Mouse (Mus musculus): ENCODE measurements around the gene Npepl1. TPM values are rescaled to one million over a fixed set of nuclear protein-coding genes. Genes with fewer than 3 reads are reported as not detected.

Npepl1 gene
- 10 to 100 TPM; 60.5 to 63.0 TPM for total RNA-seq (2021)

- DNase-seq, result peak; percentile 80 to 82
- intact Hi-C loops (cut with DNase I), result loop anchor here (2.0 to 5.0 kb wide), 2 partner anchors 33 to 523 kb away; partner anchors contain the start of gene Stx16
These were observed at the start of gene Npepl1 for GRCm38 (mm10) chr2:174109991-174110782. TSS of gene Npepl1 (plus strand) at chr2:174110349.

DNA sequence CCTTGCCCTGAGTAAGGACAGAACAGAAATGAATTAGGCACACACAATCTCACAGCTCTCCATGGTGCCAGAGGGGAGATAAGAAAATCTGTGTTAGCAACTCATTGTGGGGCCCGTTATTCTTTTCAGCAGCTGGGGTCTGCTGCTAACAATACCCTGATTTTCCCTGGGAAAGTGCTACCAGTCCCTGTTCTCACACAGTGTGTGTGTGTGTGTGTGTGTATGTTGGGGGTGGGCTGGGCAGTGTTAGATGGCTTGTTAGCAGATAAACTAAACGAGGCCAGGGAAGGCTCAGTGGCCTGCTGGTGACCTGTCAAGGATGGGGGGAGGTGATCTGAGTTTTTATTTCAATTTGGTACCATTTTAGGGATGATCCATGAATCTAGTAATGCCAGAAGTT is 48.9 kb upstream of the Npepl1 start:
- no peak for DNase-seq
- intact Hi-C loops (cut with DNase I), result no loop called here

DNA sequence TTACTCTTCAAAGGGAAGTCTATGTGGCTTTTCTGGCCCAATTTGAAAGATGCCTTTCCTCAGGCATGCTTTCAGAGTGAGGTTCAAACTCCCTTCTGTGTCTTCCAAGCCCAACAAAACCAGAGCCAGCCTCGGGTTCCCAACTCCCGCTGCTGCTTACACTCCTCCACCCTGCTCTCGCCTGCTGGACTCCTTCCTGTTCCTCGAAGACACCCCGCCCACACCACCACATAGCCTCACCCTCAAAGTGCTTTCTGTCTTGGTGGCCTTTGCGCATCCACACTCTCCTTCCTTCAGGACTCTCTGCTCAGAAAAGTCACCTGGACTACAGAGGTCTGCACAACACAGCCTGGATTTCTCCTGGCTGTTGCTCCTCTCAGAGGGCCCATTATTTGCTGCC is 47.1 kb upstream of the Npepl1 start:
- intact Hi-C loops (cut with DNase I), result no loop called here
- peak; percentile 45 to 54 for DNase-seq

DNA sequence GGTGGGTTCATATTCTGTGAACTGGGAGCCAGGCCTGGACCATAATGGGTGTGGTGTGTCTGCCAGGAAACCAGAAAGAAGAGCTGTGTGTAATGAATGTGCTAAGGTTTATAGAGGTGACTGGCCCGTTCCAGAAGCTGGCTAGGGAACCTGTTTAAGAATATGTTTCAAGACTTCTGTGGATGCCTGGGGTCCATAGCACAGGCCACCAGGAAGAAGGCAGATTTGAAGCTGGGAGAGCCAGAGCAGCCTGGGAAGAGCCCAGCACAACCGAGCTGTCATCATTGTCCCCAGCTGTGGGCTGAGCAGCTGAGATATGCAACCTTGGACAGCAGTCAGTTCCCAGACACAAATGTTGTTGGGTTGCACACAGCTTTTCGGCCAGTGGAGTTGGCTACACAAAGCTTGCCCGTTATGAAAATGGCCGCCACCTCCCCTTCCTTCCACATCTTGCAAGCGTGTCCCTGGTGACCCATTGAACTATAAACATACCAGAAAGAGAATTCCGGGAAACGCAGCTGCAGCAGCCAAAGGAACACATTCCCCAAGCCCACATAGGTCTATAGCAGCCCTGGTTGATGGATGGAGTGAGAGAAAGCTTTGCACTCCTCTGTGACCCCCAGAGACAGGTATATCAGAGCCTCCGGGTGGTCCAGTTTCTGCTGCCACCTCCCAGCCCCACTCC is 46.5 kb upstream of the Npepl1 start:
- peak; percentile 39 to 40 for DNase-seq
- intact Hi-C loops (cut with DNase I), result no loop called here

DNA sequence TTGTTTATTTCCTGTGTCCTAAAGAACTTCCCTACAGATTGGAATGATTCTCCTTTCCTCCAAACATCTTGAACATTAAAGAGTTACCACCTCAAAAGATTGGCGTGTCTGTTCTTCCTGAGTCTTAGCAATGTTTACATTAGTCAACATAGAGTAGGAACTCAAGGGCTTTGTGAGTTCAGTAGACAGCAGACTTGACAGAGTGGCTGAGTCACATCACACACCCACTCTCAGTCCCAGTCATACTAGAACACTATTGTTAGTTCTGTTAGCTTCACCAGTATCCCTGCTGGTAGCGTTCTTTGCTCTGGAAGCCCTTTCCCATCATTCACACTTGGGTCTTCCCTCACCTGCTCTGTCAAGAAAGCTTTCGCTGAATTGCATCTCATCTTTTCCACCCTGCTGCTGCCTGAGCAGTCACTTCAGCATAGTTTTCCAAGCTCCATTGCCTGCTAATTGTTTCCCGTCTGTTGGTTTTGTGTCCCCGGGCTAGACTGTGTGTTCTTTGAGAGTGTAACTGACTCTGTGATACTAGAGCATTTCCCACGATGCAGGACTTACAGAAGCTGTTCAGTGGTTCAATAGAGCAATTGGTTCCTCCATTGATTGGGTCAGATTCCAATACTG is 42.2 kb upstream of the Npepl1 start:
- intact Hi-C loops (cut with DNase I), result no loop called here
- DNase-seq, result no peak

DNA sequence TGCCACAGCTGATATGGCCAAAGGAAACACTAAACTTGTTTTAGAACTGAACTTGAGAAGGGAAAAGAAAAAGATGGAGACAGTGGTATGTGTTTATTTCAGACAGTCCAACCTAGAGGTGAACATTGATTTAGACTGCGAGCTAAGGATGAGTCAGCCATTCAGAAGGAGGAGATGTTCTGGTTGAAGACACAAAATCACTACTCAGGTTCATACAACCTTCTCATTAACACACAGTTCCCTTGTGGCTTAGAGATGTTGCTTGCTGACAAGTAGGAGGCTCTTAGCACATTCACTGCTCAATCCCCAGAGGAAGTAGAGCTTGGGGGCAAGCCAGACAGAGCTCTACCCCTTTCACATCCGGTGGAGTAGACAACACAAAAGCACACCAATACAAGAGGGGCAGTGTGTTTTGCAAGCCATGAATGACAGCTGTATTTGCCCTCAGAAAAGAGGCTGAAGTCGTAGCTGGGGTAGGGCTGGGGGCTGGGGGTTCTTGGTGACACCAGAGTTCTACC is 40.6 kb upstream of the Npepl1 start:
- DNase-seq, result peak in 1 of 2 experiments; percentile 18
- intact Hi-C loops (cut with DNase I), result loop anchor here (10.0 kb wide), 1 partner anchor 395 kb away; the partner anchor contains the start of gene Atp5e

GRCm38 (mm10) chr2:174071406-174071805 is 38.7 kb upstream of the Npepl1 start:
- DNase-seq, result peak; percentile 11 to 12
- intact Hi-C loops (cut with DNase I), result loop anchor here (10.0 kb wide), 1 partner anchor 393 kb away; the partner anchor contains the start of gene Atp5e

GRCm38 (mm10) chr2:174073156-174073790 is 36.9 kb upstream of the Npepl1 start:
- DNase-seq, result peak in 1 of 2 experiments; percentile 11
- intact Hi-C loops (cut with DNase I), result loop anchor here (10.0 kb wide), 1 partner anchor 392 kb away; the partner anchor contains the start of gene Atp5e

GRCm38 (mm10) chr2:174074621-174075020 is 35.5 kb upstream of the Npepl1 start:
- intact Hi-C loops (cut with DNase I), result loop anchor here (5.0 to 10.0 kb wide), 4 partner anchors 223 to 487 kb away; partner anchors contain the start of gene Atp5e
- DNase-seq, result no peak

DNA sequence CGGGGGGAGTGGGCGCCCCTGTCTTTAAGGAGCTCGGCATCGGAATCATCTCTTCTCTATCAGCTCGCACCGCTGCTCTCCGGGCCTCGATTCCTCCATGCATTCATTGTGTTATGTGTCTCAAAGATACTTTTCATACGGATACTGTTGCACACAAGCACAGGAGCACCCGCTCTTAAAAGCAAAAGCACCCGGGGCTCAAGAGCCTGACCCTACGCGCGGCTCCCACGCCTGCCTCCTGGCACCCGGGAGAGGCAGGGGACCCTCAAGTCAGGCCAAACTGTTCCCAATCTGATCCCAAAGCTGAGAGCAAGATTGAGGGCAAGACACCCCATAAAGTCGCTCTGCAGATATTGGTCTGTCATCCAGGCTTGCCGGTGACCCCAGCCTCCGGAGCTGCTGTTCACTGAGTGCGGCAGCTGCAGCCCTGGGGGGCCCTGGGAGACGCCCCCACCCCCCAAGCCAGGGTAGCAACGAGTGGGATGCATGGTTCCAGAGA is 35.0 kb upstream of the Npepl1 start:
- DNase-seq, result peak; percentile 14 to 32
- intact Hi-C loops (cut with DNase I), result loop anchor here (5.0 to 10.0 kb wide), 4 partner anchors 222 to 488 kb away; partner anchors contain the start of gene Atp5e

- DNase-seq, result peak; percentile 97
- intact Hi-C loops (cut with DNase I), result loop anchor here (2.0 to 10.0 kb wide), 5 partner anchors 35 to 489 kb away; partner anchors contain the start of genes Atp5e and Npepl1
These were observed 34.3 kb upstream of the Npepl1 start, which contains the start of gene Stx16 for GRCm38 (mm10) chr2:174075673-174076432. TSS of gene Stx16 (plus strand) at chr2:174076308.

DNA sequence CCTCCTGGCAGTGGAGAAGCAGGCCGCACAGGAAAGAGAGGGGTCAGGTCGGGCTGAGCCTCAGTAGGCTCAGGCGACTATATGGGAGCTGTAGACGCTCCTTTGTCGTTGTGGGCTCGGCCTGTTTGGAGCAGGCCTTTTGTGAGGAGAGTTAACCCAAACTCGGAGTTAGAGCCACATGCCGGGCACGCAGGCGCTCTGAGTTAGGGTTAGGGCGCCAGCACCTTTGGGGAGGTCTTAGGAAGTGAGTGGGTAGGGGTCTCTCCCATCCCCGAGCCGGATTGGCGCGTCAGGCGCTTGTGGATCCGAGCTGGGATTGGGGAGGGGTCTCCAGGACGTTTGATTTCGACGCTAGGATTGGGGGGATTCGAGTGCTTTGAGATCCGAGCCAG is 33.7 kb upstream of the Npepl1 start:
- intact Hi-C loops (cut with DNase I), result loop anchor here (2.0 to 10.0 kb wide), 5 partner anchors 34 to 489 kb away; partner anchors contain the start of genes Atp5e and Npepl1
- DNase-seq, result no peak

DNA sequence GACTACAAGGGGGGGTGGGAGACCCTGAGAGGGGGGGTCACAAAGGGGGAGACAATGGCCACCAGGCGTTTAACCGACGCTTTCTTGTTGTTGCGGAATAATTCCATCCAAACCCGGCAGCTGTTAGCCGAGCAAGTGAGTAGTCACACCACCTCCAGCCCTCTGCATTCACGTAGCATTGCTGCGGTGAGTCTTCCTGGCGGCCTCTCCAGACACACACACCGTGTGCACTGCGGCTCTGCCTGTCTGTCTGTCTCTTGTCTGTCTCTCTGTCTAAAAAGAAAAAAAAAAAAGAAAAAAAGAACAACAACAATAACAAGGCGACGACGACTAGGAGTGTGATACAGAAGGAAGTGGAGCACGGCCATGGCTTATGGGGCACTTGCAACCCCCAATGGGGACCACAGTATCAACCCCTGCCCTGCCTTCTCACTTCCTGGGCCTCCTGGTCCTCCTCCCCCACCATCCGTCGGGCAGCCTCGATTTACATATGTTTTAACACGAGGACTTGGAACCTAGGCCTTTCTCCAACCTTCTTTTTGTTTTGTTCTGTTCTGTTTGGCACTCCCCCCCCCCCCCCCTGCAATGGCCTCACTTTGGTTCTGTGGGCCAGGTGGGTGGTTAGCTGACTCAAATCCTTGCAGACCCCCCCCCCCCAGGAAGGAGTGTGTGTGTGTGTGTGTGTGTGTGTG is 33.0 kb upstream of the Npepl1 start:
- peak; percentile 17 for DNase-seq
- intact Hi-C loops (cut with DNase I), result loop anchor here (2.0 to 10.0 kb wide), 5 partner anchors 34 to 490 kb away; partner anchors contain the start of genes Atp5e and Npepl1

DNA sequence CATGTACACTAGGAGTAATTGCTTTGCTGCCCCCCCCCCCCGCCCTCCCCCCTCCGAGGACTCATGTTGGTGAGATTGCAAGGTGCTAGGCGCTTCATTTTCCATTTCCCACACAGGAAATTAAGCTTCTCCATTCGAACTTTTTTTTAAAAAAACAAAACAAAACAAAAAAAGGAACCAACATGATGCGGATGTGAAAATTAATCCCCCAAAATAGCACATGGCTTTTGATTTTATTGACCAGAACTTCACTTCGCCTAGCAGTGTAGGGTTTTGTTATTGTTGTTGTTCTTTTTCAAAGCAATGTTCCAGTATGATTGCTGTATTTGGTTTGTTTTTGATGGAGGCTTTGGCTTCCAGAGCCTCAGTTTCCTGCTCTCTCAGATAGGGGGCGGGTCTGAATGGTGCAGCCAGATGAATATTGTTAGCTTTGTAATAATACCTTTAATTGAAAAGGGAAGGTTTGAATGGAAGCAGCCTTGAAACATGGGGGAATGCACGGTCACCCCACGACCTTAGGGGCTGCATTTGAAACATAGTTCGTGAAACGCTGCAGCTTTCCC is 32.3 kb upstream of the Npepl1 start:
- intact Hi-C loops (cut with DNase I), result loop anchor here (2.0 to 10.0 kb wide), 5 partner anchors 33 to 491 kb away; partner anchors contain the start of genes Atp5e and Npepl1
- DNase-seq, result no peak

DNA sequence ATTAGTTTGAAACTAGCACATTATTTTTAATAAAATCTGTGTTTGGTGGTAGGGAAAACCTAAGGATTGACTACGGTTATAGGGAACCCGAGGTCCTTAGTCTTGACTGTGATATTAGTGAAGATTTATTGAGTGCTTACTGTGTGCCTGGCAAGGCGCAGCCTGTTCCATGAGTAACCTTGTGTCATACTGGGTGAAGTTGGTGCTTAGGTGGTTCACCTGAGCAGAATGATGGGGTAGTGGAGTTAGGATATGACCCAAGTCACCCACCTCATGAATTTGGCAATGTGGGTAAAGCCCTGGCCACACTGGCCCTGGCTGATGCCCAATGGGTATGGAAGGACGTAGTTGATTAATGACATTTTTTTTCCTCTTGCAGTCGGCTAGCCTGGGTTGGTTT is 28.3 kb upstream of the Npepl1 start:
- intact Hi-C loops (cut with DNase I), result no loop called here
- no peak for DNase-seq

GRCm38 (mm10) chr2:174082380-174082918 is 27.7 kb upstream of the Npepl1 start:
- intact Hi-C loops (cut with DNase I), result no loop called here
- DNase-seq, result no peak

GRCm38 (mm10) chr2:174095086-174095485 is 15.1 kb upstream of the Npepl1 start:
- DNase-seq, result no peak
- intact Hi-C loops (cut with DNase I), result no loop called here

DNA sequence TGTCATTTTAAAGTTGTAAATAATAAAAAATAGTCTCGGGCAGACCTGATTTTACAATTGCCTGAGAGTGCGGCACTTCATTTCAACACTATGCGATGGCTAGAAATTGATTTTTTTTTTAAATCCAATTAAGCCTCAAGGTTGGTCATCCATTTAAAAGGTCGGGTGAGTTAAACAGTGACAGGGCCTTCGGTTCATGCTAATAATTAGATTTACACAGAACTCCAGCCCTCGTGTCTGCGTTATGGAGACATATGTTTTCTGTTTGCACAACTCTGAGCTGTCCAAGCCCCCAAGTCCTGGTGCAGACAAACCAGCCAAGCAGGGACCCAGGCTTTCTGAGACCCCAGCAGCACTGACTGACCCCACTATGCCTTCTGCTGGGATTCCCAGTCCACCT is 7.8 kb upstream of the Npepl1 start:
- intact Hi-C loops (cut with DNase I), result no loop called here
- no peak for DNase-seq
